Mouse (Mus musculus) midbrain, embryonic 11.5 days (tissue): ENCODE measurements around the gene Ubxn4. TPM values are rescaled to one million over a fixed set of nuclear protein-coding genes. Genes with fewer than 3 reads are reported as not detected.

Source experiments
- ATAC-seq: fragments of 200-750 bp; cut with Nextera tagmentation; 2 replicates; pipeline ENCODE4 v1.8.0; 2017; ENCODE audit warnings: moderate TSS enrichment, moderate library complexity; ENCODE audit not compliant: low FRiP score
- DNase-seq: peaks from one replicate; pipeline ENCODE4 v3.0.0; 2015; ENCODE audit warnings: low spot score; ENCODE audit errors: missing footprints
- H3K27ac ChIP-seq: fragments of 300-500 bp; sonication (generic); 2 replicates; pipeline ENCODE4 v1.5.1; 2014; ENCODE audit warnings: low read depth, low read length
- H3K27me3 ChIP-seq: fragments of 300-500 bp; sonication (generic); 2 replicates; pipeline ENCODE4 v1.6.1; 2014; ENCODE audit warnings: mild to moderate bottlenecking, low read length, moderate library complexity, mixed read lengths; ENCODE audit not compliant: control insufficient read depth, insufficient read depth
- H3K36me3 ChIP-seq: fragments of 300-500 bp; sonication (generic); 2 replicates; pipeline ENCODE4 v1.6.1; 2014; ENCODE audit warnings: mild to moderate bottlenecking, low read length, moderate library complexity, mixed read lengths; ENCODE audit not compliant: control insufficient read depth, insufficient read depth
- H3K4me1 ChIP-seq: fragments of 300-500 bp; sonication (generic); 2 replicates; pipeline ENCODE4 v1.6.1; 2014; ENCODE audit warnings: low read length; ENCODE audit not compliant: control insufficient read depth, insufficient read depth
- H3K4me2 ChIP-seq: fragments of 300-500 bp; sonication (generic); 2 replicates; pipeline ENCODE4 v1.6.1; 2014; ENCODE audit warnings: mild to moderate bottlenecking, moderate library complexity
- H3K4me3 ChIP-seq: fragments of 300-500 bp; sonication (generic); 2 replicates; pipeline ENCODE4 v1.5.1; 2014; ENCODE audit warnings: low read depth, low read length
- H3K9ac ChIP-seq: fragments of 300-500 bp; sonication (generic); 2 replicates; pipeline ENCODE4 v1.6.1; 2014; ENCODE audit warnings: low read length
- H3K9me3 ChIP-seq: fragments of 300-500 bp; sonication (generic); 2 replicates; pipeline ENCODE4 v1.6.1; 2016; ENCODE audit warnings: low read length; ENCODE audit not compliant: control insufficient read depth
- WGBS: fragments of 180-500 bp; shearing (Covaris S2); extraction: QIAGEN DNeasy Blood & Tissue Kit; methylation state at CpG from one replicate; pipeline ENCODE4 v1.1.7; 2014; 5-methylcytosine and 5-hydroxymethylcytosine counted together
- polyA plus RNA-seq: library from polyadenylated mRNA; unstranded; fragments of >200 nt; fragmentation: Nextera tagmentation; extraction: Ambion mirVana; gene quantifications from 2 replicates; pipeline ENCODE4 v1.2.1, GENCODE M21; 2014

Gene Ubxn4
- polyA plus RNA-seq, result 70.1 and 71.1 TPM in 2 replicates

GRCm38 (mm10) chr1:128243627-128243995 is at the start of gene Ubxn4:
TSS of gene Ubxn4 (plus strand) at chr1:128243964.
- H3K4me1 ChIP-seq, result peaks cover 5% of the 10 kb centered on the region; the same call in 1 of the 2 replicates
- H3K27me3 ChIP-seq, result no peaks in the 10 kb centered on the region
- peak within 1 kb of the TSS; percentile 85 for H3K4me2 ChIP-seq
- 9% methylated on average over 10 of the region's 10 CpGs for WGBS
- peak; percentile 61 for ATAC-seq
- peak within 1 kb of the TSS; percentile 70 for H3K9ac ChIP-seq
- peak within 1 kb of the TSS; percentile 77 for H3K4me3 ChIP-seq
- DNase-seq, result no peak
- no peaks in the 10 kb centered on the region for H3K36me3 ChIP-seq
- H3K9me3 ChIP-seq, result no peaks in the 10 kb centered on the region
- H3K27ac ChIP-seq, result peak within 1 kb of the TSS; percentile 73

GRCm38 (mm10) chr1:128194011-128194410 is 49.8 kb upstream of the Ubxn4 start:
- no peak for ATAC-seq
- DNase-seq, result no peak
- 79% methylated on average over 2 of the region's 2 CpGs for WGBS

GRCm38 (mm10) chr1:128197353-128197752 is 46.4 kb upstream of the Ubxn4 start:
- Histone ChIP-seq H3K4me2 (no peak overlapping the region), H3K9ac (no peak overlapping the region), H3K4me1 (no peaks in the 10 kb centered on the region), H3K9me3 (no peaks in the 10 kb centered on the region), H3K27ac (no peak overlapping the region), H3K36me3 (no peaks in the 10 kb centered on the region; the same call in 1 of the 2 replicates), H3K27me3 (no peaks in the 10 kb centered on the region), H3K4me3 (no peak overlapping the region)
- ATAC-seq (no peak), DNase-seq (no peak)
- WGBS, result 94% methylated on average over 1 of the region's 1 CpGs

More at GRCm38 (mm10) chr1:128194011-128194410, 49.8 kb upstream of the Ubxn4 start:
- no peak overlapping the region for H3K4me2 ChIP-seq
- H3K9me3 ChIP-seq, result no peaks in the 10 kb centered on the region
- no peaks in the 10 kb centered on the region for H3K4me1 ChIP-seq
- no peak overlapping the region for H3K9ac ChIP-seq
- no peaks in the 10 kb centered on the region; the same call in 1 of the 2 replicates for H3K36me3 ChIP-seq
- no peaks in the 10 kb centered on the region for H3K27me3 ChIP-seq
- no peak overlapping the region for H3K4me3 ChIP-seq
- no peak overlapping the region for H3K27ac ChIP-seq

GRCm38 (mm10) chr1:128213261-128213660 is 30.5 kb upstream of the Ubxn4 start:
- ATAC-seq (no peak), DNase-seq (no peak)
- no peaks in the 10 kb centered on the region for H3K4me1 ChIP-seq
- no peak overlapping the region for H3K4me3 ChIP-seq
- H3K4me2 ChIP-seq, result no peak overlapping the region
- H3K27me3 ChIP-seq, result no peaks in the 10 kb centered on the region
- H3K27ac ChIP-seq, result no peak overlapping the region
- 86% methylated on average over 5 of the region's 5 CpGs for WGBS
- H3K9me3 ChIP-seq, result no peaks in the 10 kb centered on the region
- H3K36me3 ChIP-seq, result peaks cover 6% of the 10 kb centered on the region; the same call in 1 of the 2 replicates
- H3K9ac ChIP-seq, result no peak overlapping the region

GRCm38 (mm10) chr1:128221886-128222285 is 21.9 kb upstream of the Ubxn4 start:
- no peaks in the 10 kb centered on the region for H3K4me1 ChIP-seq
- H3K4me2 ChIP-seq, result no peak overlapping the region
- H3K27me3 ChIP-seq, result no peaks in the 10 kb centered on the region
- peaks cover 2% of the 10 kb centered on the region; the same call in 1 of the 2 replicates for H3K36me3 ChIP-seq
- ATAC-seq, result no peak
- no peak overlapping the region for H3K9ac ChIP-seq
- no peak overlapping the region for H3K27ac ChIP-seq
- WGBS, result 92% methylated on average over 2 of the region's 2 CpGs
- H3K9me3 ChIP-seq, result no peaks in the 10 kb centered on the region
- H3K4me3 ChIP-seq, result no peak overlapping the region
- no peak for DNase-seq

GRCm38 (mm10) chr1:128223304-128223703 is 20.5 kb upstream of the Ubxn4 start:
- H3K27me3 ChIP-seq, result no peaks in the 10 kb centered on the region
- H3K27ac ChIP-seq, result no peak overlapping the region
- DNase-seq, result no peak
- no peaks in the 10 kb centered on the region for H3K4me1 ChIP-seq
- H3K36me3 ChIP-seq, result peaks cover 2% of the 10 kb centered on the region; the same call in 1 of the 2 replicates
- H3K9me3 ChIP-seq, result no peaks in the 10 kb centered on the region
- no peak overlapping the region for H3K4me2 ChIP-seq
- ATAC-seq, result no peak
- WGBS, result 79% methylated on average over 1 of the region's 1 CpGs
- H3K9ac ChIP-seq, result no peak overlapping the region
- H3K4me3 ChIP-seq, result no peak overlapping the region

- DNase-seq, result no peak
- WGBS, result 90% methylated on average over 4 of the region's 4 CpGs
- H3K4me2 ChIP-seq, result no peak overlapping the region
- no peak overlapping the region for H3K4me3 ChIP-seq
- no peak overlapping the region for H3K27ac ChIP-seq
- no peaks in the 10 kb centered on the region for H3K4me1 ChIP-seq
- peaks cover 5% of the 10 kb centered on the region for H3K36me3 ChIP-seq
- H3K9me3 ChIP-seq, result no peaks in the 10 kb centered on the region
- no peak for ATAC-seq
- H3K27me3 ChIP-seq, result no peaks in the 10 kb centered on the region
- no peak overlapping the region for H3K9ac ChIP-seq
Observed at GRCm38 (mm10) chr1:128235181-128235580, 8.6 kb upstream of the Ubxn4 start.

- Histone ChIP-seq H3K4me1 (peaks cover 5% of the 10 kb centered on the region; the same call in 1 of the 2 replicates), H3K27ac (peak overlapping the region; percentile 73), H3K9me3 (no peaks in the 10 kb centered on the region), H3K9ac (peak overlapping the region; percentile 70), H3K27me3 (no peaks in the 10 kb centered on the region), H3K4me2 (peak overlapping the region; percentile 85), H3K36me3 (no peaks in the 10 kb centered on the region), H3K4me3 (peak overlapping the region; percentile 77)
- DNase-seq (peak; percentile 99), ATAC-seq (peak; percentile 96)
- under 1% methylated on average over 71 of the region's 71 CpGs for WGBS
Observed at GRCm38 (mm10) chr1:128243996-128244726, 397 bp downstream of the Ubxn4 start.

- WGBS, result 2% methylated on average over 19 of the region's 19 CpGs
- H3K27ac ChIP-seq, result peak overlapping the region; percentile 73; the same call in 1 of the 2 replicates
Observed at GRCm38 (mm10) chr1:128244727-128245355, 1.1 kb downstream of the Ubxn4 start.

More at GRCm38 (mm10) chr1:128244727-128245355, 1.1 kb downstream of the Ubxn4 start:
- ATAC-seq (peak; percentile 65), DNase-seq (no peak)
- H3K4me3 ChIP-seq, result peak overlapping the region; percentile 77
- peaks cover 5% of the 10 kb centered on the region; the same call in 1 of the 2 replicates for H3K4me1 ChIP-seq
- no peaks in the 10 kb centered on the region; the same call in 1 of the 2 replicates for H3K36me3 ChIP-seq
- peak overlapping the region; percentile 70 for H3K9ac ChIP-seq
- H3K9me3 ChIP-seq, result no peaks in the 10 kb centered on the region
- H3K27me3 ChIP-seq, result no peaks in the 10 kb centered on the region
- H3K4me2 ChIP-seq, result peak overlapping the region; percentile 85
